Mouse (Mus musculus): ENCODE measurements around the gene Stub1.

- no peak for TF ChIP-seq POLR2A (IDR thresholded peaks at IDR 0.05; ENCODE audit: control insufficient read depth, low read depth, low read length)
- no peak for TF ChIP-seq CTCF (IDR thresholded peaks at IDR 0.05; ENCODE audit: control insufficient read depth, insufficient read depth, insufficient replicate concordance, low read depth, low read length)
These were observed 7.3 kb upstream of the Stub1 start for GRCm38 (mm10) chr17:25840519-25840918.

Measured in testis, adult 2 months (tissue).